Mouse (Mus musculus) gonadal fat pad, adult 2 months (tissue): Measurements from ENCODE around the gene Olfr912. TPM values are rescaled to one million over a fixed set of nuclear protein-coding genes. Genes with fewer than 3 reads are reported as not detected.

ENCODE experiments used
- DNase-seq: peaks from one replicate; pipeline ENCODE4 v3.0.0-alpha.2; 2012; ENCODE audit warnings: low read depth
- polyA plus RNA-seq: library from polyadenylated mRNA; depleted of rRNA; stranded (reverse); fragments of >200 nt; gene quantifications from 2 replicates; pipeline ENCODE4 v1.2.3, GENCODE M21; 2012; rRNA removed

Olfr912 gene
- not detected in 2 replicates for polyA plus RNA-seq

DNA sequence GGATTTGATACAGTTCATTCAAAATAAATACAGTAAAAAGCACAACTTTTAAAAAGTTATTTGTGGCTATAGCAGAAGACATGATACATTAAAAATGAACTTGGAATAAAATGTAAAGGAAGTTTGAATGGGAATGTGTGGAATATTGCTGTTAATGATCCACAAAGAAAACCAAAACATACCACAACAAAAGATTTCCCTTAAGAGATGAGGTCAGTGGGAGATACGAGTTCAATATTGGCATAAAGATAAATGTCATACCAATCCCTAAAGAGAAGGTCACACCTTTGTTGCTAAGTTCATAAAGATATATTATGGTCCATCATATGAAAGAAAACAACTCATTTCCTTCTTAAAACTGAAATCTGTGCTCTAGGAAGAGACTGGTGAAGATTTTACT is at the start of gene Olfr912:
Gene Olfr912, plus strand, starts transcription at position 301 of the 400 bp plus-strand sequence.
- DNase-seq = no peak

DNA sequence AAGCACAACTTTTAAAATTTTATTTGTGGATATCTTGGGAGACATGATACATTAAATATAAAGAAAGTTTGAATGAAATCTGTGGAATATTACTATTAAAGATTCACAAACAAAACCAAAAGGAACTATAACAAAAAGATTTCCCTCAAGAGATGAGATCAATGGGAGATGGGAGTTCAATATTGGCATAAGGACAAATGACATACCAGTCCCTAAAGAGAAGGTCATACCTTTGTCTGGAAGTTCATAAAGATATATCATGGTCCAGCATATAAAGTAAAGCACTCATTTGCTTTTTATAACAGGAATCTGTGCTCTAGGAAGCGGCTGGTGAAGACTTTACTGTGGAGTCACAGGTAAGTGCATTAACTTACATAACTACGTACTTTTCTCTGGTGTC is 42.4 kb upstream of the Olfr912 start, which contains the start of gene Olfr910:
Gene Olfr910, plus strand, starts transcription at position 301 of the 400 bp plus-strand sequence.
- DNase-seq = no peak

DNA sequence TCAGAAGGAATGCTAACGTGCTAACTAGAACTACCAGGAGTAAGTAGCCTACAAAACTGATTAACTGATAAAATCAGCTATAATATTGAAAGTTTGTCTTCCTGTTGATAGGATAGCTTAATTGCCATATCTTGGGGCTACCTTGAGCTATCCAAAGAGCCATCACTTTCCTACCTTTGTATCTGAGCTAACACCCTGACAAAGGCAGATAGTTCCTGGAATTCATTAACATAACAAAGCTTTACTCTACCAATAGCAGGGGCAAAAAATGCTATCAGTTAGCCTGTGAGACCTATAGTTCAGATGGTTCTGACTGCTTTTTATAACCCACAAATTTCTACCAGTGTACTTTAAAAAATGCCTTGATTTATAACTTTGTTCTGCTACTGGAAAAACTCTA is 11.1 kb downstream of the Olfr912 start:
- DNase-seq = no peak

- DNase-seq = no peak
Measured at GRCm38 (mm10) chr9:38592459-38592858, 12.5 kb downstream of the Olfr912 start, which contains the start of gene Olfr913. Gene Olfr913 (plus strand): TSS chr9:38592759.

DNA sequence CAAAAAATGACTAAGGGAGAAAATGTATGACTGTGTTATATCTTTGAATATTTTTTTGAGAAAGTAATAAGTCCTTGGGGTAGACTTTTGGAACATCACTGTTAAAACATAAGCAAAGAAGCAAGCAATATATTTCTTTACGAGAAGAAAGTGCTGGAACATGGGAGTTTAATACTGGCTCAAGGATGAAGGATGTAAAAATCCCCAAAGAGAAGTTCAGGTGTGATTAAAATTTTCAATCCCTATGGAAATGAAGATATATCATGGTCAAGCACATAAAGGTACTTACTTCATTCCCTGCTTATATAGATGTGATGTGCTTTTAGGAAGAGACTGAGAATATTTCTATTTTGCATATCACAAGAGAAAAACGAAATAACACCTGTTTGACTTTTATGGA is 24.8 kb downstream of the Olfr912 start, which contains the start of gene Olfr914:
Gene Olfr914, plus strand, starts transcription at position 301 of the 400 bp plus-strand sequence.
- DNase-seq = no peak

DNA sequence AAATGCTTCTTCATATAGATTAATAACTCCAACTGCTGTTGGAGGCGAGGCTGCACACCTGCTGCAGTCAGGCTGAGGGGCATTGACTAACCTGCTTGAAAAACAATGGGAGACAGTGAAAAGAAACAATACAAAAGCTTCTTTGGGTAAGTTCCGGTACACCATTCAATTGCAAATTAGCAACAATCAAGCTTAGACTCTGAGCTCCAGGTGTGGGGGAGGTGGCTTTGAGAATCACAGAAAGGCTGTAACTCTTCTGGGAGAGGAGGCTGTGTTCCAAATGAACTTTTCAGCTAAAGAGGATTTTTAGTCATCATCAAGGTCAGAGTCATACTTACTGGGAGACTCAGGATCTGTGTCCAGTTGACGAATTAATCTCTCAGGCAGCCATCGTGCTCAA is 52.4 kb downstream of the Olfr912 start:
- DNase-seq = no peak

Other genes with a start within 250 kb of the Olfr912 start
- not detected in 2 replicates for gene Olfr898, start 231.8 kb upstream of the Olfr912 start, polyA plus RNA-seq
- not detected in 2 replicates for gene Olfr250, start 213.3 kb upstream of the Olfr912 start, polyA plus RNA-seq
- not detected in 2 replicates for gene Olfr251, start 203.1 kb upstream of the Olfr912 start, polyA plus RNA-seq
- gene Olfr147, start 178.5 kb upstream of the Olfr912 start, polyA plus RNA-seq = not detected in 2 replicates
- gene Olfr901, start 150.7 kb upstream of the Olfr912 start, polyA plus RNA-seq = not detected in 2 replicates
- not detected in 2 replicates for gene Olfr902, start 132.5 kb upstream of the Olfr912 start, polyA plus RNA-seq
- gene Olfr904, start 117.0 kb upstream of the Olfr912 start, polyA plus RNA-seq = not detected in 2 replicates
- gene Olfr905, start 109.1 kb upstream of the Olfr912 start, polyA plus RNA-seq = not detected in 2 replicates
- not detected in 2 replicates for gene Olfr906, start 93.1 kb upstream of the Olfr912 start, polyA plus RNA-seq
- not detected in 2 replicates for gene Olfr907, start 84.4 kb upstream of the Olfr912 start, polyA plus RNA-seq
- gene Olfr911-ps1, start 58.6 kb upstream of the Olfr912 start, polyA plus RNA-seq = not detected in 2 replicates
- gene Olfr910, start 42.3 kb upstream of the Olfr912 start, polyA plus RNA-seq = not detected in 2 replicates
- not detected in 2 replicates for gene Olfr913, start 12.6 kb downstream of the Olfr912 start, polyA plus RNA-seq
- gene Olfr914, start 24.9 kb downstream of the Olfr912 start, polyA plus RNA-seq = not detected in 2 replicates
- gene Olfr916, start 79.7 kb downstream of the Olfr912 start, polyA plus RNA-seq = not detected in 2 replicates
- not detected in 2 replicates for gene Olfr917, start 85.7 kb downstream of the Olfr912 start, polyA plus RNA-seq
- not detected in 2 replicates for gene Olfr918, start 94.4 kb downstream of the Olfr912 start, polyA plus RNA-seq
- gene Olfr919, start 123.5 kb downstream of the Olfr912 start, polyA plus RNA-seq = not detected in 2 replicates
- gene Vwa5a, start 138.1 kb downstream of the Olfr912 start, polyA plus RNA-seq = 18.3 and 23.6 TPM in 2 replicates
- gene Olfr920, start 172.1 kb downstream of the Olfr912 start, polyA plus RNA-seq = 0.19 and 0.20 TPM in 2 replicates
- gene Olfr921, start 192.9 kb downstream of the Olfr912 start, polyA plus RNA-seq = 0.03 TPM in 1 of 2 replicates, not detected in the other
- not detected in 2 replicates for gene Olfr922, start 234.4 kb downstream of the Olfr912 start, polyA plus RNA-seq
- not detected in 2 replicates for gene Olfr923, start 246.4 kb downstream of the Olfr912 start, polyA plus RNA-seq